Mouse (Mus musculus) B cell, adult 62 days (primary cell): Measurements from ENCODE around the gene Mpped2. TPM values are rescaled to one million over a fixed set of nuclear protein-coding genes. Genes with fewer than 3 reads are reported as not detected.

Experiments
- total RNA-seq: library from RNA; stranded (reverse); gene quantifications from 4 replicates; pipeline ENCODE4 v1.2.4, GENCODE M21; 2023

Gene Mpped2
- total RNA-seq = not detected in 4 replicates

DNA sequence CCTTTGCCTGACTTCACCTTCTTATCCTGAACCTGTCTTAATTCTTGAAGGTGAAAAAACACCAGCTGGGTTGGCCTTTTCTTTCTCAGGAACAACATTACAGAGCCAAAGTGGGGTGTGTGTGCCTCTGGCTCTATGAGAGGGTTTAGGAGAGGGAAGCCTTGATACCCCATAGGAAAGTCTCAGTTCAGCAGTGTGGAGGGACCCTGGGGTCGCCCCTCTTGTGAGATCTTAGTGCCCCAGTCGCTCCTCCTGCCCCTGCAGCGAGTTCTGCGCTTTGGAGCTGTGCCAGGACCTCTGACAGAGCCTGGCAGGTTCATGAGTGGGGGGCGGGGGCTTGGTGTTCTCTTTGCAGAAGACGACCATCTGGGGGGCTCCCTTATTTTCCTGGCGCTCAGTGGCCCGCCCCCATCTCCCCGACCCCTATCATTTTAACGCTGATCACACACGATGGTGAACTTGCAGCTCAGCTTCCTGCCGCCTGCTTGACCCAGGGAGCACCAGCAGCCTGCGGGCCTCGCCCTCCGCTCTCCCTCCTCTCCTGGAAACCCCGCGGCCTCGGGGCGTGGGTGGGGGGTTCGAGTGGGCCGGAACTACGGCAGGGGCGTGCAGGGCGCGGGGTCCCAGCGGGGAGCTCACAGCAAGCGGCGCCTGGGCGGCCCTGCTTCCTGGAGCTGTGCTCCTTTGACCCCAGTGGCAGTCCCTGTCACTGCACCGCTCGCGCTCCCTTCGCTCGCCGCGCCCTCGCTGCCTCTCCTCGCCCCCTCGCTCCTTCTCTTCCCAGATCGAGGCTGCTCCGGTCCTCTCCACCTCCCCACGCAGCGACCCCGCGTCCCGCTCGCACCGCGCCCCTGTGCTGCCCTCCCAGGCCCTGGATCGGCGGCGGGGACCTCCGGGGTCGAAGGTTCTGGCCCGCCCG, at the start of gene Mpped2:
TSS of gene Mpped2 (plus strand) at position 487 of the 919 bp plus-strand sequence.

